Mouse (Mus musculus) hindbrain, embryonic 13.5 days (tissue): Measurements from ENCODE around the gene Kank2. TPM values are rescaled to one million over a fixed set of nuclear protein-coding genes. Genes with fewer than 3 reads are reported as not detected.
A peak's percentile ranks its signal among the peaks of the same experiment; 100 is the strongest.

Source experiments
- ATAC-seq: fragments of 200-750 bp; cut with Nextera tagmentation; 2 replicates; pipeline ENCODE4 v1.8.0; 2017; ENCODE audit warnings: moderate TSS enrichment; ENCODE audit not compliant: low FRiP score
- H3K27ac ChIP-seq: fragments of 300-500 bp; sonication (generic); 2 replicates; pipeline ENCODE4 v1.5.1; 2015; ENCODE audit warnings: inconsistent platforms, mild to moderate bottlenecking, moderate library complexity
- H3K27me3 ChIP-seq: fragments of 300-500 bp; sonication (generic); 2 replicates; pipeline ENCODE4 v1.6.1; 2015; ENCODE audit warnings: mild to moderate bottlenecking, inconsistent platforms
- H3K36me3 ChIP-seq: fragments of 300-500 bp; sonication (generic); 2 replicates; pipeline ENCODE4 v1.6.1; 2015; ENCODE audit warnings: mild to moderate bottlenecking, inconsistent platforms
- H3K4me1 ChIP-seq: fragments of 300-500 bp; sonication (generic); replicated peaks from 2 replicates; pipeline ENCODE4 v1.6.1; 2015; ENCODE audit warnings: inconsistent platforms
- H3K4me2 ChIP-seq: fragments of 300-500 bp; sonication (generic); 2 replicates; pipeline ENCODE4 v1.6.1; 2015; ENCODE audit warnings: inconsistent platforms, mild to moderate bottlenecking, moderate library complexity
- H3K4me3 ChIP-seq: fragments of 300-500 bp; sonication (generic); 2 replicates; pipeline ENCODE4 v1.5.1; 2015; ENCODE audit warnings: mild to moderate bottlenecking, inconsistent platforms
- H3K9ac ChIP-seq: fragments of 300-500 bp; sonication (generic); 2 replicates; pipeline ENCODE4 v1.6.1; 2015; ENCODE audit warnings: mild to moderate bottlenecking, inconsistent platforms
- H3K9me3 ChIP-seq: fragments of 300-500 bp; sonication (generic); 2 replicates; pipeline ENCODE4 v1.6.1; 2016; ENCODE audit warnings: inconsistent platforms
- WGBS: fragments of 180-500 bp; shearing (Covaris S2); methylation state at CpG from one replicate; pipeline ENCODE4 v1.1.7; 2015; 5-methylcytosine and 5-hydroxymethylcytosine counted together
- polyA plus RNA-seq: library from polyadenylated mRNA; unstranded; fragments of >200 nt; fragmentation: Nextera tagmentation; extraction: Ambion mirVana; gene quantifications from 2 replicates; pipeline ENCODE4 v1.2.1, GENCODE M21; 2015

The Kank2 gene
- polyA plus RNA-seq, 1 experiment from 2014 or later, result 4.7 TPM

DNA sequence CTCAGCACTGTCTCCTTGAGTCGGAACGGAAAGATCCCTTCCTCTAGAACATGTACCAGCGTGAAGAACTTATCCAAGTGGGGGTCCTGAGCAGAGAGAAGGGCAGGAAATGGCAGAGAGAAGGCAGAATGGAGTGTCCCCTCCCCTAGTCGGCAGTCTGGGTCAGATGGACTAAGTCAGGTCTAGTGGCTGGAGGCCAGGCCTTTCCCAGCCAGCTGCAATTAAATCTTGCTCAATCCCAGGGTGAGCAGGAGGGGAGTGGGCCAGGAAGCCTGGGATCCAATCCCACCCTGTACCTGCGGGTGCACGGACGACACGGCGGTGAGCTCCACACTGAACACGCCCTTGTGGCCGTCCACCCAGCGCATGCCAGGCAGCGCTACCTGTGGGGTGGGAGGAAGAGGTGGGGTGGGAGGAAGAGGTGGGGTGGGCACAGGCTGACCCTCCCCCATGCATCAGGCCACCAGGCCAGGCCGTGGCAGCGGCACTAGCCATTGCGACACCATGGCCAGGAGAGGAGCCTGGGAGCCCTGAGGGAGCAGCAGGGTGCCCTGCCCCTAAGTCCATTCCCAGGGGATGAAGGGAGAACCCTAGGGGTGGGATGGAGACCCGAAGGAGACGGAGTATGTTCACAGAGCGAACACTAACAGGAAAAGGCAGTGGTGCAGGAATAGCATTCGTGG lies 33.2 kb upstream of the Kank2 start:
- H3K9me3 ChIP-seq, result no peaks in the 10 kb centered on the region
- H3K4me1 ChIP-seq, result no peaks in the 10 kb centered on the region
- no peak overlapping the region for H3K27ac ChIP-seq
- H3K4me3 ChIP-seq, result no peak overlapping the region
- no peak overlapping the region for H3K4me2 ChIP-seq
- H3K27me3 ChIP-seq, result no peaks in the 10 kb centered on the region
- H3K36me3 ChIP-seq, result 0 out of 2 replicates have a peak, but pooled peaks cover 2% of the 10 kb centered on the region
- WGBS, result 93% methylated on average over 20 of the region's 20 CpGs
- no peak overlapping the region for H3K9ac ChIP-seq
- ATAC-seq, result no peak

DNA sequence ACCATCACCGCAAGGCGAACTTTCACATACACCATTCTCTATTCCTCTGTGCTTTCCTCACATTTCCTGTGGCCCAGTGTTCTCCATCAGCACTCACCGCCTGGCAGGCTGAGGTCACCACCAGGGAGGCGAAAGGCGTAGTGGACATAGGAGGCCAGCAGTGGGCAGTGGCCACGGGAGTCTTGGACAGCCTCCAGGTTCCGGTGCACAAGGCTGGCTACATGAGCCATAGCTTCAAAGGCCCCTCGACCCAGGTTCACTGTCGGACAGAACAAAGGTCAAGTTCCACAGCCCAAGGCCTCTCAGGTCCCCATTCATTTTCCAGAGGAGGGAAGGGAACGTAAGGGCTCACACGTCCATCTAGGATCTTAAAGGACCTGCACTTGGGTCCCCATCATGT lies 32.4 kb upstream of the Kank2 start:
- ATAC-seq, result no peak
- Histone ChIP-seq H3K4me3 (no peak overlapping the region), H3K36me3 (no peaks in the 10 kb centered on the region), H3K9ac (no peak overlapping the region), H3K27ac (no peak overlapping the region), H3K9me3 (no peaks in the 10 kb centered on the region), H3K27me3 (no peaks in the 10 kb centered on the region), H3K4me2 (no peak overlapping the region), H3K4me1 (no peaks in the 10 kb centered on the region)
- WGBS, result 89% methylated on average over 11 of the region's 11 CpGs

DNA sequence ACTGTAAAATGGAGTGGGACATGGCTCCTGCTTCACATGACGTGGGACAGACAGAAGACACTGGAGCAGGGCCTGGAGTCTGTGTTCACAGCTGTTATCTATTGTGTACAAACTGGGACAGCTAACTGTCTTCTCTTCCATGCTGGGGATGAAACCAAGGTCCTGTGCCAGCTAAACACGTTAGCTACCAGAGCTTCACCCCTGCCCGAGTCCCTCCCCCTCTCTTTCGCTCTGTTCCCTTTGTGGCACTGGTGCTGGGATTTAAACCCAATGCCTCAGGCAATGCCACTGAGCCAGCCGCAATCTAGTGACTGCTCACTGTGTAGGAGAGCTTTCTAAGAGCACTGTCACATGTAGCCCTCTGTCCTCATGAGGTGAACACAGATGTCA lies 31.9 kb upstream of the Kank2 start:
- Histone ChIP-seq H3K4me2 (no peak overlapping the region), H3K4me1 (0 out of 2 replicates have a peak, but pooled peaks cover 2% of the 10 kb centered on the region)
- WGBS, result 88% methylated on average over 5 of the region's 5 CpGs

DNA sequence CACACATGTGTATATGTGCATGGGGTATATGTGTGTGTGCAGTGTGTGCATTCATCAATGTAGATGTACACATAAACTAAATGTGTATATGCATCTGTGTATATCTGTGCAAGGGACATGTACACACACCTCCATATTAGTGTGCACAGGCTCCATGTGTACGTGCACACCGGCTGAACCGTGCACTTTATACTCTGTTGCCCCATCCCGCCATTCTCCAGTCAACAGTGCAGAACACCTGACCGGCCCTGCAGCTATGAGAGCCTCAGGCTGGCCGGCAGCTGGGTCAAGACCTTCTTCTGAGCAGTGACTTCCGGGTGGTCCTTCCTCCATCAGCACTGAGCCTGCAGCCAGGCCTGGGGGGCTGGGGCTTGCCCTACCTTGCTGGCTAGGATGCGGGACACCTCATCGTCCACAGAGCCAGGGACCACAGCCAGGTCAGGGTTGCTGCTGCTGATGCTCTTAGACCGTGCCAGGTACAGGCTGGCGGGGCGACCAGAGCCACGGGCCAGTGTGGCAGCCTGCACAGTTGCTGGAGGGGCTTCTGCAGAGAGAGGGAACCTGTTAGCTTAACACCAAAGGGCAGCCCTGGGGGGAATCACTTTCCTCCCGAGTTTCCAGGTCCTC lies 31.4 kb upstream of the Kank2 start:
- no peak overlapping the region for H3K4me3 ChIP-seq
- H3K4me1 ChIP-seq, result 0 out of 2 replicates have a peak, but pooled peaks cover 3% of the 10 kb centered on the region
- no peak for ATAC-seq
- no peak overlapping the region for H3K4me2 ChIP-seq
- H3K9ac ChIP-seq, result no peak overlapping the region
- WGBS, result 94% methylated on average over 14 of the region's 14 CpGs
- no peaks in the 10 kb centered on the region for H3K36me3 ChIP-seq
- no peak overlapping the region for H3K27ac ChIP-seq
- H3K27me3 ChIP-seq, result no peaks in the 10 kb centered on the region
- H3K9me3 ChIP-seq, result no peaks in the 10 kb centered on the region

More for the DNA sequence above, 31.9 kb upstream of the Kank2 start:
- Histone ChIP-seq H3K27ac (no peak overlapping the region), H3K9me3 (no peaks in the 10 kb centered on the region), H3K4me3 (no peak overlapping the region), H3K27me3 (no peaks in the 10 kb centered on the region), H3K36me3 (no peaks in the 10 kb centered on the region), H3K9ac (no peak overlapping the region)
- no peak for ATAC-seq

DNA sequence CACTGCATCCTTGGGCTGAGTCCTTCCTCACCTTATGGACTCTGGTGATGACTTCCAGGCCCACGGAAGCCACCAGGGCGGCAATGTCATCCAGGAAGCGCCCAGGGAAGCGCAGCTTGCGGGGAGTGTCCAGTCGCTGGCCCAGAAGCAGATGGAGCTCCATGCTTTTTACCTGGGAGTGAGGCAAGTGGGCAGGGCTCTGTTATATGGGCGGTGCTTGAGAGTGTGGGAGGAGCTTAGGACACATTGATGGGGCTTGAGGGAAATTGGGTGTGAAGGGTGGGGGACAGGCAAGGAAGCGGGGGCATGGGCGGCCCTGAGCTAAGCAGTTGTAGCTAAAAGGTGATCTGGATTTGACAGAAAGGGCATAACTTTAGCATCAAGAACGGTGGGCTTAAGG lies 25.8 kb upstream of the Kank2 start:
- Histone ChIP-seq H3K36me3 (no peaks in the 10 kb centered on the region), H3K9me3 (no peaks in the 10 kb centered on the region), H3K27ac (no peak overlapping the region), H3K4me3 (no peak overlapping the region), H3K9ac (no peak overlapping the region), H3K4me2 (no peak overlapping the region), H3K4me1 (0 out of 2 replicates have a peak, but pooled peaks cover 3% of the 10 kb centered on the region), H3K27me3 (no peaks in the 10 kb centered on the region)
- ATAC-seq, result no peak
- 65% methylated on average over 10 of the region's 10 CpGs for WGBS

DNA sequence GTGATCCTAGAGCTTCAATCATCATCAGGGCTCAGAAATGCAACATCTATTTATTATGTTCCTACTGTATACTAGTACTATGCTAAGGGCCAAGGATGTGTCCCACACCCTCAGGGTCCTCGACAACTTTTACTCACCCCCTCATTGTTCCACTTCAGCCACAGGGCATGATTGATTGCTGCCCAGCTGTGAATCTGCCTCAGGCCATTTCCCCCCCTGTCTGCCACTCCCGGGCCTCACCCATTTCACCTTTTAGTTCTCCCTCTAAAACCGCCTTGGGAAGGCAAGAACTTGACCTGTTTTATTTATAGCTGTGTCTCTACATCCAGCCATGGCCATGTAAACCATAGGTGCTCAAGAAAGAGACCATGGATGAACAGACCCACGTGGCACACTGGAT lies 25.4 kb upstream of the Kank2 start:
- Histone ChIP-seq H3K4me3 (no peak overlapping the region), H3K4me1 (0 out of 2 replicates have a peak, but pooled peaks cover 3% of the 10 kb centered on the region), H3K9ac (no peak overlapping the region), H3K27ac (no peak overlapping the region), H3K4me2 (no peak overlapping the region), H3K27me3 (no peaks in the 10 kb centered on the region), H3K36me3 (no peaks in the 10 kb centered on the region), H3K9me3 (no peaks in the 10 kb centered on the region)
- ATAC-seq, result no peak
- 52% methylated on average over 4 of the region's 4 CpGs for WGBS

DNA sequence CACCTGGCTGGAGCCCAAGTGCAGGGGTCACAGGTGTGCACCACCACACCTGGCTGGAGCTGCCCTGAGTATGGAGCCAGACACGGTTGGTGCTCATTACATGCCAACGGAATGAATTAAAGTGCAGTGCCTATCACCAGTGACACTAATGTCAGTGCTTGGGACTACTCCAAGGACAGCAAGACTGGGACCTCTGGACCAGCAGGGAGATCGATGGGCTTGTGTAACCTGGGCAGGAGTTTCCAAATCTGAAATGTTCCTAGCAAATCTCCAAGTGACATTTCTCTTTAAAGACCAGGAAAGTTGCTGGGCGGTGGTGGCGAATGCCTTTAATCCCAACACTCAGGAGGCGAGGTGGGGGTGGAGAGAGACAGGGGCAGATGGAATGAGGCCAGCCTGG lies 24.1 kb upstream of the Kank2 start:
- H3K4me2 ChIP-seq, result no peak overlapping the region
- no peaks in the 10 kb centered on the region for H3K36me3 ChIP-seq
- no peaks in the 10 kb centered on the region for H3K27me3 ChIP-seq
- WGBS, result 91% methylated on average over 6 of the region's 6 CpGs
- no peak overlapping the region for H3K9ac ChIP-seq
- 0 out of 2 replicates have a peak, but pooled peaks cover 3% of the 10 kb centered on the region for H3K4me1 ChIP-seq
- no peak overlapping the region for H3K27ac ChIP-seq
- H3K9me3 ChIP-seq, result no peaks in the 10 kb centered on the region
- no peak overlapping the region for H3K4me3 ChIP-seq
- ATAC-seq, result no peak

DNA sequence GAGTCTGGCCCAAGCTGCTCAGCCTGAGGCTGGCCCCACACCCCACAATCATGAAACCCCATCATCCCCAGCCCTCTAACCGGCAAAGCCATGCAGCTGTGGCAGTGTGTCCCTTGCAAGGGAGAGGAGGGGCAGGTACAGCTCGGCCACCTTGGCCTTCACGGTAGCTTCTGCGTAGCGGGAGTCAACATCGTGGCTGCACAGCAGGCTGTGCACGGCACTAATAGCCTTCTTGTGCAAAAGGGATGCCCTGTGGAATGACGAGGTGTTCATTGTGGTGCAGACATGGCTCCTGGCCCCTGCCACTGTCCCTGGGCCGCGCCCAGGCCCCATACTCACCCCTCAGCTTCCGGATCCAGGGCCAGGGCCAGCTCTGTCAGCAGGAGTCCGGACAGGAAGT lies 21.6 kb upstream of the Kank2 start:
- 90% methylated on average over 12 of the region's 12 CpGs for WGBS

DNA sequence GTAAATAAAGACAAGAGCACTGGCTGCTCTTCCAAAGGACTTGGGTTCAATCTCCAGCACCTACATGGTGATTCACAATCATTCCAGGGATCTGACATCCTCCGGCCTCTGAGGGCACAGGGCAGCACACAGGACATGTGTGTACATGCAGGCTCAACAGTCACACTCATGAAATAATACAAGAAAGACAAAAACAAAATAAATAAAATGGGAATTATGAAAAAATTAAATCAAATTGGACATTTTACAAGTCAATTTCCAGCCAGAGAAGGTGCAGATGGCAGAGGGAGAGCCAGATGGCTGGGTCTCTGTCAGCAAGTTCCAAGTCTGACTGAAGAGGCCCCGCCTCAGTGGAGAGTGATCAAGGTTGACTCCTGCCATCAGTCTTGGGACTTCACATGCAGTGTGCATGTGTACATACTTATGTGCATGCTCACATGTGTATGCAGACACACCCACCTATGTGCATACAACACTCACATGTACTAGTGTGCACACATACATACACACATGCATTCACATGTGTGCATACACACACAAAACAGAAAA lies 20.7 kb upstream of the Kank2 start:
- Histone ChIP-seq H3K4me2 (no peak overlapping the region), H3K27ac (no peak overlapping the region), H3K4me1 (0 out of 2 replicates have a peak, but pooled peaks cover 3% of the 10 kb centered on the region), H3K9ac (no peak overlapping the region), H3K4me3 (no peak overlapping the region), H3K9me3 (no peaks in the 10 kb centered on the region), H3K27me3 (no peaks in the 10 kb centered on the region), H3K36me3 (peaks cover 2% of the 10 kb centered on the region; the same call in 1 of the 2 replicates)
- no peak for ATAC-seq
- 94% methylated on average over 2 of the region's 2 CpGs for WGBS

More for the DNA sequence above, 21.6 kb upstream of the Kank2 start:
- Histone ChIP-seq H3K27ac (no peak overlapping the region), H3K4me1 (0 out of 2 replicates have a peak, but pooled peaks cover 3% of the 10 kb centered on the region), H3K9me3 (no peaks in the 10 kb centered on the region), H3K36me3 (no peaks in the 10 kb centered on the region), H3K4me2 (no peak overlapping the region), H3K27me3 (no peaks in the 10 kb centered on the region), H3K9ac (peak overlapping the region; percentile 19; the same call in 1 of the 2 replicates), H3K4me3 (no peak overlapping the region)
- no peak for ATAC-seq

DNA sequence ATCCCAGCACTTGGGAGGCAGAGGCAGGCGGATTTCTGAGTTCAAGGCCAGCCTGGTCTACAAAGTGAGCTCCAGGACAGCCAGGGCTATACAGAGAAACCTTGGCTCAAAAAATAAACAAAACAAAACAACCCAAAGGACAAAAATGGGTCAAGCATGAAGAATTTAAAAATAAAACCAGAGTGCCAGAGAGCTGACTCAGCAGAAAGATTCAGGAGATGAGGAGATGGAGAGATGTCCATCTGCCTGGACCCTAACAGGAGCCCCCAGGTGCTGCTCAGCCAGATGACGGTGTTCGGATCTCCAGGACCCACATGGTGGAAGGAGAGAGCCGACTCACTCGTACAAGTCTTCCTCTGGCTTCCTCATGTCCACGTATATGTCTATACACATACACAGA lies 20.0 kb upstream of the Kank2 start:
- WGBS, result 90% methylated on average over 6 of the region's 6 CpGs
- ATAC-seq, result no peak

DNA sequence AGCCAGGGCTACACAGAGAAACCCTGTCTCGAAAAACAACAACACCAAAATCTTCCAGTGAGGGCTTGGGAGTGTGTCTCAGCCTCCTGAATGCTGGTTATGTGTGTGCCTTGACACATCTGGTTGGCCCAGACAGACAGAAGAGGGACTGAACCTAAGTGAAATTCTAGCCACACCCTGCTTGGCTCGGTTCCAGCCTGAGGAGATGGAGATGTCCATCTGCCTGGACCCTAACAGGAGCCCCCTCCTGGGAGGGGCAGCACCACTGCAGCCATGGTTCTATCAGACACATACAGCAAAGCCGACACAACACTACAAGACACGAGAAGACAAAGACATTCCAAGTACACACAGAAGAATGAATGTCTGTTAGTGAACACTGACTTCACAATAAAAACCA lies 19.6 kb upstream of the Kank2 start:
- Histone ChIP-seq H3K27ac (no peak overlapping the region), H3K27me3 (no peaks in the 10 kb centered on the region), H3K4me3 (no peak overlapping the region), H3K4me2 (no peak overlapping the region), H3K9ac (no peak overlapping the region), H3K36me3 (peaks cover 4% of the 10 kb centered on the region; the same call in 1 of the 2 replicates), H3K9me3 (no peaks in the 10 kb centered on the region), H3K4me1 (0 out of 2 replicates have a peak, but pooled peaks cover 3% of the 10 kb centered on the region)
- ATAC-seq, result no peak
- WGBS, result 73% methylated on average over 4 of the region's 4 CpGs

More for the DNA sequence above, 20.0 kb upstream of the Kank2 start:
- Histone ChIP-seq H3K4me1 (0 out of 2 replicates have a peak, but pooled peaks cover 3% of the 10 kb centered on the region), H3K9me3 (no peaks in the 10 kb centered on the region), H3K27ac (no peak overlapping the region), H3K36me3 (peaks cover 4% of the 10 kb centered on the region; the same call in 1 of the 2 replicates), H3K4me2 (no peak overlapping the region), H3K9ac (no peak overlapping the region), H3K27me3 (no peaks in the 10 kb centered on the region), H3K4me3 (no peak overlapping the region)

DNA sequence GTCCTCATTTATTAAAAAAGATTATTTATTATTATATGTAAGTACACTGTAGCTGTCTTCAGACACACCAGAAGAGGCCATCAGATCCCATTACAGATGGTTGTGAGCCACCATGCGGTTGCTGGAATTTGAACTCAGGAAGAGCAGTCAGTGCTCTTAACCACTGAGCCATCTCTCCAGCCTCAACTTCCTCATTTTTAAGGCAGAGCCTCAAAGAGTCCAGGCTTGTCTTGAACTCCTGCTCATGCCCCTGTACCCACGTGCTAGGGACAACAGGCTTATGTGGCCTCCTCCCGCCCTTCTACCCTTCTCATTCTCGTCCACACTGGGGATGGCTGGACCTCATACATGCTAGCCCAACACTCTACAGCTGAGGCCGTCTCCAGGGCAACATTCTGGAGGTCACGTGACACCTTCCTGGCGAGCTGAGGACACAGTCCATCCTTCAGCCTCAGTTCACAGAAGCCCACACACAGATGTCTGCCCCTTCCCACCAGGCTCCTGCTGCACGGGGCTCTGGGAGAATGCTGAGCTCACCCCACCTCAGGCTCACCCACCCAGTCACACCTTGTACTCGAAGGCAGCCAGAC lies 18.3 kb upstream of the Kank2 start:
- no peak overlapping the region for H3K9ac ChIP-seq
- H3K4me1 ChIP-seq, result 0 out of 2 replicates have a peak, but pooled peaks cover 3% of the 10 kb centered on the region
- peaks cover 4% of the 10 kb centered on the region; the same call in 1 of the 2 replicates for H3K36me3 ChIP-seq
- no peaks in the 10 kb centered on the region for H3K9me3 ChIP-seq
- no peaks in the 10 kb centered on the region for H3K27me3 ChIP-seq
- H3K27ac ChIP-seq, result no peak overlapping the region
- WGBS, result 68% methylated on average over 9 of the region's 9 CpGs
- no peak overlapping the region for H3K4me2 ChIP-seq
- ATAC-seq, result no peak
- H3K4me3 ChIP-seq, result no peak overlapping the region
